Comparison of ENCODE assay signal across 9 mouse cellular contexts in the genomic region with DNA sequence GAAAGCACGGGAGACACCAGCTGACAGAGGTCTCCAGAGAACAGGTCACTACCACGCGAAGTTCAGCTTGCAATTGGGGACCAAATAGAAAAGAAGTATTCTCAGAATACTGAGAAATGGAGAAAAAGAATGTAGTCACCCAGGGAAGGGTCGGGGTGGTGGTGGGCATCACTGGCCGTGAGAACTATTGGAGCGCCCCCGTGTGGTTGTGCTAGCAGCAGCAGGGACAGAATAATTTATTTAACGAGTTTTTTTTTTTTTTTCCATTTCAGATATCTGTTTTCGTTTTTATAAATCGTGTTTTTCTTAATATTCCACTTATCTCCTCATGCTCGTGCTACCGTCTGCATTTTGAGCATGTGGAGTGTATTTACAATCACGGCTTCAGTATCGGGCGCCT.
DNase-seq lines count a peak whose midpoint lies in the region; TF ChIP-seq lines count a peak whose summit lies in the region.
"Had no signal": no experiment of that assay in that cellular context is flagged by ENCODE, and none has a peak within 500 bp of the region (broad histone marks: within the 10 kb centered on the region; RNA-seq: fewer than 3 reads in every experiment).

No protein-coding gene starts in this region.

- DNase-seq in cerebellum, postnatal 14 days, result peak; percentile 60 to 80
- no peak for DNase-seq in cerebellum, adult 11-12 months
- peak in 1 of 2 experiments; percentile 46 for DNase-seq in layer of hippocampus, adult 2 months (ENCODE audit: low spot score in 2 of 2)
- no peak for DNase-seq in layer of hippocampus, adult 18-20 months (ENCODE audit: low spot score in 2 of 2)
- peak; percentile 27 for DNase-seq in thymus, postnatal 14 days
- no peak for DNase-seq in thymus, postnatal 0 days (ENCODE audit: low spot score)
- DNase-seq in splenic B cell, adult 2 months (ENCODE audit: low read depth, low spot score), result peak; percentile 7
- DNase-seq in embryo, embryonic 11 days, result no peak

- TF ChIP-seq CTCF in layer of hippocampus, adult 2 months (conservative IDR thresholded peaks at IDR 0.05), result peak; percentile 91

- no peaks in the 10 kb centered on the region for H3K27me3 ChIP-seq in splenic B cell, adult 2 months (ENCODE audit: control insufficient read depth, insufficient read depth, low read length, poor library complexity, severe bottlenecking)

- peak overlapping the region; percentile 37 for H3K4me3 ChIP-seq in layer of hippocampus, adult 2 months
- H3K4me3 ChIP-seq: lung, embryonic 15.5 days had no signal

- H3K36me3 ChIP-seq in splenic B cell, adult 2 months (ENCODE audit: control insufficient read depth, insufficient read depth, low read length, poor library complexity, severe bottlenecking), result no peaks in the 10 kb centered on the region
- H3K36me3 ChIP-seq: lung, embryonic 15.5 days had no signal

- H3K27ac ChIP-seq in layer of hippocampus, adult 2 months, result no peak overlapping the region
- H3K27ac ChIP-seq: lung, embryonic 15.5 days had no signal

Comparison
In these comparisons a context has a peak if more than half of its experiments do, and no peak if none do; other contexts are left out.
1. DNase-seq: peak in cerebellum, postnatal 14 days (2 of 2), thymus, postnatal 14 days (single experiment) and splenic B cell, adult 2 months (single experiment); none in cerebellum, adult 11-12 months (single experiment), layer of hippocampus, adult 18-20 months (0 of 2), thymus, postnatal 0 days (single experiment) and embryo, embryonic 11 days (single experiment).